Mouse (Mus musculus): ENCODE data around the gene Olfr469. TPM values are rescaled to one million over a fixed set of nuclear protein-coding genes. Genes with fewer than 3 reads are reported as not detected.
"Not testable (repeated sequence)": the region's sequence is repeated elsewhere in the genome, so short reads cannot be mapped to it uniquely, and the experiment has no call there.

The Olfr469 gene
- polyA plus RNA-seq (2016; fragmentation: Nextera tagmentation; extraction: Ambion mirVana) = not detected in 2 replicates

- not testable (repeated sequence) for H3K27me3 ChIP-seq (ENCODE audit: poor library complexity, severe bottlenecking); H3K36me3 ChIP-seq (replicated peaks); H3K4me3 ChIP-seq; H3K9me3 ChIP-seq; DNase-seq (ENCODE audit: extremely low spot score, low spot score); H3K4me1 ChIP-seq; H3K27ac ChIP-seq
These were observed at the start of gene Olfr469 for GRCm38 (mm10) chr7:107825441-107825840. Gene Olfr469, minus strand, starts transcription at chr7:107825541.

- not testable (repeated sequence) for H3K27me3 ChIP-seq (ENCODE audit: poor library complexity, severe bottlenecking); H3K36me3 ChIP-seq (replicated peaks); H3K4me3 ChIP-seq
These were observed 22.0 kb upstream of the Olfr469 start, which contains the start of gene Olfr470 for GRCm38 (mm10) chr7:107847390-107847789. Gene Olfr470, minus strand, starts transcription at chr7:107847490.

GRCm38 (mm10) chr7:107841719-107842118, 16.4 kb upstream of the Olfr469 start:
- Histone ChIP-seq H3K4me3 (no peak overlapping the region), H3K9me3 (no peaks in the 10 kb centered on the region)
- WGBS = 78% methylated on average over 1 of the region's 1 CpGs

More at GRCm38 (mm10) chr7:107847390-107847789, 22.0 kb upstream of the Olfr469 start, which contains the start of gene Olfr470:
- H3K4me1 ChIP-seq; DNase-seq (ENCODE audit: extremely low spot score, low spot score); H3K27ac ChIP-seq; H3K9me3 ChIP-seq: not testable (repeated sequence)
- 71% methylated on average over 1 of the region's 1 CpGs for WGBS

GRCm38 (mm10) chr7:107823867-107824266, 1.5 kb downstream of the Olfr469 start:
- H3K4me3 ChIP-seq; DNase-seq (ENCODE audit: extremely low spot score, low spot score); H3K27ac ChIP-seq; H3K9me3 ChIP-seq; H3K27me3 ChIP-seq (ENCODE audit: poor library complexity, severe bottlenecking); H3K4me1 ChIP-seq; H3K36me3 ChIP-seq (replicated peaks): not testable (repeated sequence)
- WGBS = 78% methylated on average over 2 of the region's 2 CpGs

More at GRCm38 (mm10) chr7:107841719-107842118, 16.4 kb upstream of the Olfr469 start:
- Histone ChIP-seq H3K36me3 (replicated peaks) (no peaks in the 10 kb centered on the region), H3K27me3 (ENCODE audit: poor library complexity, severe bottlenecking) (no peaks in the 10 kb centered on the region), H3K4me1 (no peaks in the 10 kb centered on the region), H3K27ac (no peak overlapping the region)
- DNase-seq (ENCODE audit: extremely low spot score, low spot score) = no peak

DNA sequence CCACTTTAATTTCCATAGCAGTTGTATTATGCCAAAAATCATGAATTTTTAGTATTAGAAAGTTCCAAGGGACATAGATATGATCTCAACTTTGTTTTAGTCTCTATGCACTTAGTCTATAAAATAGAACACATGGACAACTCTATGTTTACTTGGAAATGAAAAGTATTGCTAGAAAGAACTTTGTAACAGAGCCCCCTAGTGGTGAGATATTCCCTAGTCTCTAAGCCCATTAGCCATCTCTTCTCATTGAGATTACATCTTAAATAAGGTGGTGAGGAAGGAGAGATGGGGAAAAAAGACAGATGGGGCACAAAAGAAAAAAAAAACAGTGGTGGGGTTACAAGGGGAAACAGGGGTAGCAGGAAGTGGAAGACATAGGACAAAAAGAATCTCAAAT, 5.9 kb downstream of the Olfr469 start:
- H3K9me3 ChIP-seq = no peaks in the 10 kb centered on the region
- no peaks in the 10 kb centered on the region for H3K36me3 ChIP-seq (replicated peaks)
- no peak overlapping the region for H3K4me3 ChIP-seq
- no peaks in the 10 kb centered on the region for H3K4me1 ChIP-seq
- DNase-seq (ENCODE audit: extremely low spot score, low spot score) = no peak
- H3K27me3 ChIP-seq (ENCODE audit: poor library complexity, severe bottlenecking) = no peaks in the 10 kb centered on the region
- no peak overlapping the region for H3K27ac ChIP-seq

GRCm38 (mm10) chr7:107811963-107812362, 13.4 kb downstream of the Olfr469 start, which contains the start of gene Olfr467:
Gene Olfr467, plus strand, starts transcription at chr7:107812263.
- no peaks in the 10 kb centered on the region for H3K36me3 ChIP-seq (replicated peaks)
- no peak within 1 kb of the TSS for H3K27ac ChIP-seq
- H3K27me3 ChIP-seq (ENCODE audit: poor library complexity, severe bottlenecking) = no peaks in the 10 kb centered on the region
- H3K4me3 ChIP-seq = no peak within 1 kb of the TSS
- no peaks in the 10 kb centered on the region for H3K4me1 ChIP-seq
- DNase-seq (ENCODE audit: extremely low spot score, low spot score) = no peak
- no peaks in the 10 kb centered on the region for H3K9me3 ChIP-seq

DNA sequence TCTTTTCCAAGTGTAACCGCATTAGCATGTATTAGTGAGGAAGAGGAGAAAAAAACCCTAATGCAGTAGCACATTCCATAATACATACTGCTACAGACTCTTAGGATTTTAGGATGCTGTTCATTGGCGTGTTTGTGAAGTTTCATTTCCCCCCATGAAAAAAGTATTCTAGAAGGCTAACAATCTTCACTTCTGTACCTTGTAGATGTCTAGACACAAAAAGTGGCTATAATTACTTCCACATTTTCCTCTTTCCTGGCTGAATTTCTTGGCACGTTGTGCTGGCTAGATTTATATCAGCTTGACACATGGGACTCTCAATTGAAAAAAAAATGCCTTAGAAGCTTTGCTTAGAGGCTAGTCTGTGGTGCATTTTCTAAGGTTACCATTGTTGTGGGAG, 23.2 kb downstream of the Olfr469 start:
- no peaks in the 10 kb centered on the region for H3K4me1 ChIP-seq
- H3K27me3 ChIP-seq (ENCODE audit: poor library complexity, severe bottlenecking) = no peaks in the 10 kb centered on the region
- H3K9me3 ChIP-seq = peaks cover 6% of the 10 kb centered on the region; the same call in 1 of the 2 replicates
- no peak overlapping the region for H3K4me3 ChIP-seq
- DNase-seq (ENCODE audit: extremely low spot score, low spot score) = no peak
- no peaks in the 10 kb centered on the region for H3K36me3 ChIP-seq (replicated peaks)
- no peak overlapping the region for H3K27ac ChIP-seq
- 76% methylated on average over 3 of the region's 3 CpGs for WGBS

DNA sequence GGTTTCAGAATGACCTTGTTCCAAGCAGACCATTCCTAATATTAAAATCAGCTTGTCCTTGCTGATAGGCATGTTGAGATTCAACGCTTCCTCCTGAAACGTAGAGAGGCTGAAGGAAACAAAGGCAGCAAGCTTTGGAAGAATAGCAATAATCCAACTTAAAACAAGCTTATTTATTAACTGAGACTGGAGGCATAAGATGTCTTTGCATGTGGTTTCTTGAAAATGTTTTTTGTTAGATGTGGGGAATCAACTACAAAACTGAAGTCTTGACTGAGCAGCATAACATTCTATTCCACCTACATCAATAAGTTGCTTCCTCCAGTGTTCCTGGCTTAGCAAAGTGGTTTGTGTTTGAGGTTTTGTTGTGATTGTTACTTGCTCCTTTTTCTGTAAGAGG, 24.2 kb downstream of the Olfr469 start, which contains the start of gene Ovch2:
Ovch2 (minus strand) TSS at position 101 of the 400 bp plus-strand sequence.
- Histone ChIP-seq H3K27ac (no peak within 1 kb of the TSS), H3K9me3 (peaks cover 4% of the 10 kb centered on the region; the same call in 1 of the 2 replicates), H3K4me1 (no peaks in the 10 kb centered on the region), H3K4me3 (no peak within 1 kb of the TSS), H3K36me3 (replicated peaks) (no peaks in the 10 kb centered on the region), H3K27me3 (ENCODE audit: poor library complexity, severe bottlenecking) (no peaks in the 10 kb centered on the region)
- 94% methylated on average over 2 of the region's 2 CpGs for WGBS
- DNase-seq (ENCODE audit: extremely low spot score, low spot score) = no peak

DNA sequence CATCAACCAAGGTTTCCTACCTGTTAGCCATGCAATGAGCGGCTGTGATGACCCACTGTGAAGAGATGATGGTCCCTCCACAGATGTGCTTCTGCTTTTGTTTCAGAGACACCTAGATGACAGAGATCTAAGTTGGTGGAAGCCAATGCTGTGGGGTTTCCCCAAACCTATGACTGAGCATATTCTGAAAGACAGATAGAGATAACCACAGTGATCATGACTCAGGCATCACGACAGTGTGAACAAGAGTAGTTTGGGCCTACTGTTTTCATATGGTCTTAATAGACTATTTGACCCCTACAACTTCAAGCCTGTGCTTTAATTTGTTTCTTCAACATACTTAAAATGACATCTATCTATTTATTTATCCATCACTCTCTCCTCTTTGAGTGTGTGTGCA, 28.8 kb downstream of the Olfr469 start:
- WGBS = 90% methylated on average over 2 of the region's 2 CpGs
- Histone ChIP-seq H3K4me1 (no peaks in the 10 kb centered on the region), H3K9me3 (no peaks in the 10 kb centered on the region), H3K36me3 (replicated peaks) (no peaks in the 10 kb centered on the region), H3K27me3 (ENCODE audit: poor library complexity, severe bottlenecking) (no peaks in the 10 kb centered on the region), H3K4me3 (no peak overlapping the region), H3K27ac (no peak overlapping the region)
- no peak for DNase-seq (ENCODE audit: extremely low spot score, low spot score)

GRCm38 (mm10) chr7:107787977-107788620, 37.2 kb downstream of the Olfr469 start:
- H3K27ac ChIP-seq = no peak overlapping the region
- no peaks in the 10 kb centered on the region for H3K9me3 ChIP-seq
- no peak overlapping the region for H3K4me3 ChIP-seq
- no peak for DNase-seq (ENCODE audit: extremely low spot score, low spot score)
- H3K4me1 ChIP-seq = no peaks in the 10 kb centered on the region
- no peaks in the 10 kb centered on the region for H3K36me3 ChIP-seq (replicated peaks)
- WGBS = 63% methylated on average over 3 of the region's 3 CpGs
- H3K27me3 ChIP-seq (ENCODE audit: poor library complexity, severe bottlenecking) = no peaks in the 10 kb centered on the region

DNA sequence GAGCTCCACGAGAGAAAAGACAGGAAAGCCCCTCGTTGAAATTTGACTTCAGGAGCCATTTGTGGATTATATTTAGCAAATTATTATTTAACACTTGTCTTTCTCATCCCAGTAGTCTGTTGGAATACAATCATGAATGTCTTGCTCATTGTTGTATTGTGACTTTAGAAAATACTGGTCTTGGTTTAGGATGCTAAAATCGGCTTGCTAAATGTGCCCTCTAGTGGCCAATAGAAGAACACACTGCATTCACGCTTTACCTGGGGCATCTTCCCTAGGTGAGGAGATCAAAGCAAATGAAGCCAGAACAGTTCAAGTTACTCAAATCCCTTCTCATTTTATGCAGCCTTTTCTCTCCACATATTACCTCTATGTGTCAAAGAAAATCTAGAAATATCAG, 45.7 kb downstream of the Olfr469 start:
- whole genome bisulfite sequencing = 42% methylated on average over 4 of the region's 4 CpGs
- no peak overlapping the region for H3K27ac ChIP-seq
- H3K36me3 ChIP-seq (replicated peaks) = no peaks in the 10 kb centered on the region
- H3K9me3 ChIP-seq = no peaks in the 10 kb centered on the region
- no peak for DNase-seq (ENCODE audit: extremely low spot score, low spot score)
- no peak overlapping the region for H3K4me3 ChIP-seq
- no peaks in the 10 kb centered on the region for H3K4me1 ChIP-seq
- H3K27me3 ChIP-seq (ENCODE audit: poor library complexity, severe bottlenecking) = no peaks in the 10 kb centered on the region

GRCm38 (mm10) chr7:107778216-107778615, 47.1 kb downstream of the Olfr469 start:
- no peak for DNase-seq (ENCODE audit: extremely low spot score, low spot score)
- Histone ChIP-seq H3K4me3 (no peak overlapping the region), H3K4me1 (no peaks in the 10 kb centered on the region), H3K36me3 (replicated peaks) (no peaks in the 10 kb centered on the region), H3K27me3 (ENCODE audit: poor library complexity, severe bottlenecking) (no peaks in the 10 kb centered on the region), H3K9me3 (no peaks in the 10 kb centered on the region), H3K27ac (no peak overlapping the region)
- whole genome bisulfite sequencing = 89% methylated on average over 1 of the region's 1 CpGs

GRCm38 (mm10) chr7:107770812-107771211, 54.5 kb downstream of the Olfr469 start:
- Histone ChIP-seq H3K36me3 (replicated peaks) (no peaks in the 10 kb centered on the region), H3K9me3 (no peaks in the 10 kb centered on the region), H3K4me1 (peaks cover 7% of the 10 kb centered on the region), H3K27me3 (ENCODE audit: poor library complexity, severe bottlenecking) (no peaks in the 10 kb centered on the region), H3K4me3 (no peak overlapping the region), H3K27ac (no peak overlapping the region)
- DNase-seq (ENCODE audit: extremely low spot score, low spot score) = no peak
- WGBS = 75% methylated on average over 6 of the region's 6 CpGs
